Mouse (Mus musculus): Measurements from ENCODE around the gene Veph1. TPM values are rescaled to one million over a fixed set of nuclear protein-coding genes. Genes with fewer than 3 reads are reported as not detected.
"Not testable (repeated sequence)": the region's sequence is repeated elsewhere in the genome, so short reads cannot be mapped to it uniquely, and the experiment has no call there.

Veph1 gene
- polyA plus RNA-seq, 1 experiment from 2014 or later = 10.0 TPM

GRCm38 (mm10) chr3:66294729-66295128 lies 1.9 kb downstream of the Veph1 start:
- H3K27ac ChIP-seq = no peak overlapping the region
- no peaks in the 10 kb centered on the region for H3K9me3 ChIP-seq (replicated peaks)
- no peak overlapping the region for H3K4me3 ChIP-seq
- peak overlapping the region; percentile 27; the same call in 1 of the 2 replicates for H3K4me2 ChIP-seq
- peaks cover 18% of the 10 kb centered on the region for H3K4me1 ChIP-seq
- H3K27me3 ChIP-seq = no peaks in the 10 kb centered on the region
- ATAC-seq = no peak
- 61% methylated on average over 3 of the region's 3 CpGs for WGBS
- H3K36me3 ChIP-seq (ENCODE audit: poor library complexity, severe bottlenecking) = no peaks in the 10 kb centered on the region
- H3K9ac ChIP-seq = no peak overlapping the region

GRCm38 (mm10) chr3:66292356-66292946 lies 4.2 kb downstream of the Veph1 start:
- Histone ChIP-seq H3K27me3 (no peaks in the 10 kb centered on the region), H3K36me3 (ENCODE audit: poor library complexity, severe bottlenecking) (no peaks in the 10 kb centered on the region), H3K9me3 (replicated peaks) (no peaks in the 10 kb centered on the region), H3K27ac (no peak overlapping the region), H3K4me3 (peak overlapping the region; percentile 18), H3K4me1 (peaks cover 18% of the 10 kb centered on the region), H3K4me2 (peak overlapping the region; percentile 50), H3K9ac (0 out of 2 replicates have a peak overlapping the region, but pooled peaks have one; percentile 30)
- peak; percentile 50 for ATAC-seq
- WGBS = 10% methylated on average over 20 of the region's 20 CpGs

GRCm38 (mm10) chr3:66263270-66263669 lies 33.4 kb downstream of the Veph1 start:
- no peak for ATAC-seq
- H3K4me3 ChIP-seq = no peak overlapping the region
- no peaks in the 10 kb centered on the region for H3K27me3 ChIP-seq
- no peaks in the 10 kb centered on the region for H3K9me3 ChIP-seq (replicated peaks)
- no peak overlapping the region for H3K4me2 ChIP-seq
- 76% methylated on average over 4 of the region's 4 CpGs for WGBS
- no peaks in the 10 kb centered on the region for H3K4me1 ChIP-seq
- no peak overlapping the region for H3K9ac ChIP-seq
- H3K36me3 ChIP-seq (ENCODE audit: poor library complexity, severe bottlenecking) = no peaks in the 10 kb centered on the region
- no peak overlapping the region for H3K27ac ChIP-seq

GRCm38 (mm10) chr3:66262319-66262718 lies 34.3 kb downstream of the Veph1 start:
- Histone ChIP-seq H3K36me3 (ENCODE audit: poor library complexity, severe bottlenecking) (no peaks in the 10 kb centered on the region), H3K9me3 (replicated peaks) (no peaks in the 10 kb centered on the region), H3K9ac (no peak overlapping the region), H3K27me3 (no peaks in the 10 kb centered on the region), H3K4me1 (no peaks in the 10 kb centered on the region), H3K4me3 (no peak overlapping the region), H3K27ac (no peak overlapping the region), H3K4me2 (no peak overlapping the region)
- WGBS = 38% methylated on average over 5 of the region's 5 CpGs
- no peak for ATAC-seq

GRCm38 (mm10) chr3:66254504-66255105 lies 42.0 kb downstream of the Veph1 start:
- H3K9me3 ChIP-seq (replicated peaks) = no peaks in the 10 kb centered on the region
- 0 out of 2 replicates have a peak, but pooled peaks have one; percentile 33 for ATAC-seq
- no peak overlapping the region for H3K4me2 ChIP-seq
- 64% methylated on average over 9 of the region's 9 CpGs for WGBS
- H3K4me3 ChIP-seq = no peak overlapping the region
- no peak overlapping the region for H3K27ac ChIP-seq
- no peaks in the 10 kb centered on the region for H3K27me3 ChIP-seq
- no peak overlapping the region for H3K9ac ChIP-seq
- H3K36me3 ChIP-seq (ENCODE audit: poor library complexity, severe bottlenecking) = no peaks in the 10 kb centered on the region
- peaks cover 6% of the 10 kb centered on the region for H3K4me1 ChIP-seq

GRCm38 (mm10) chr3:66251842-66252241 lies 44.8 kb downstream of the Veph1 start:
- Histone ChIP-seq H3K27ac (peak overlapping the region; percentile 48; the same call in 1 of the 2 replicates), H3K9ac (no peak overlapping the region), H3K4me1 (peaks cover 6% of the 10 kb centered on the region), H3K36me3 (ENCODE audit: poor library complexity, severe bottlenecking) (no peaks in the 10 kb centered on the region), H3K9me3 (replicated peaks) (no peaks in the 10 kb centered on the region), H3K4me2 (no peak overlapping the region), H3K4me3 (no peak overlapping the region), H3K27me3 (no peaks in the 10 kb centered on the region)
- 55% methylated on average over 7 of the region's 7 CpGs for WGBS
- ATAC-seq = no peak

- no peaks in the 10 kb centered on the region for H3K27me3 ChIP-seq
- no peak overlapping the region for H3K4me2 ChIP-seq
- H3K4me3 ChIP-seq = no peak overlapping the region
- H3K36me3 ChIP-seq (ENCODE audit: poor library complexity, severe bottlenecking) = no peaks in the 10 kb centered on the region
- ATAC-seq = no peak
- H3K4me1 ChIP-seq = no peaks in the 10 kb centered on the region
- no peak overlapping the region for H3K9ac ChIP-seq
- no peaks in the 10 kb centered on the region for H3K9me3 ChIP-seq (replicated peaks)
- no peak overlapping the region for H3K27ac ChIP-seq
Observed at GRCm38 (mm10) chr3:66240476-66240875, 56.2 kb downstream of the Veph1 start.

GRCm38 (mm10) chr3:66236234-66236871 lies 60.3 kb downstream of the Veph1 start:
- not testable (repeated sequence) for H3K4me2 ChIP-seq; H3K9me3 ChIP-seq (replicated peaks); H3K9ac ChIP-seq; H3K36me3 ChIP-seq (ENCODE audit: poor library complexity, severe bottlenecking); H3K27ac ChIP-seq; H3K4me1 ChIP-seq; H3K4me3 ChIP-seq; H3K27me3 ChIP-seq
- WGBS = 53% methylated on average over 4 of the region's 4 CpGs
- ATAC-seq = peak; percentile 73

GRCm38 (mm10) chr3:66224931-66225537 lies 71.6 kb downstream of the Veph1 start:
- Histone ChIP-seq H3K27me3 (peaks cover 10% of the 10 kb centered on the region; the same call in 1 of the 2 replicates), H3K9me3 (replicated peaks) (no peaks in the 10 kb centered on the region), H3K4me3 (no peak overlapping the region), H3K9ac (no peak overlapping the region), H3K27ac (no peak overlapping the region), H3K4me2 (no peak overlapping the region), H3K36me3 (ENCODE audit: poor library complexity, severe bottlenecking) (no peaks in the 10 kb centered on the region), H3K4me1 (peaks cover 15% of the 10 kb centered on the region; the same call in 1 of the 2 replicates)
- WGBS = 90% methylated on average over 15 of the region's 15 CpGs
- ATAC-seq = no peak

GRCm38 (mm10) chr3:66221243-66221611 lies 75.4 kb downstream of the Veph1 start:
- Histone ChIP-seq H3K9ac (peak overlapping the region; percentile 77), H3K9me3 (replicated peaks) (no peaks in the 10 kb centered on the region), H3K27me3 (peaks cover 10% of the 10 kb centered on the region; the same call in 1 of the 2 replicates), H3K4me2 (peak overlapping the region; percentile 95), H3K36me3 (ENCODE audit: poor library complexity, severe bottlenecking) (no peaks in the 10 kb centered on the region), H3K4me3 (peak overlapping the region; percentile 63), H3K4me1 (peaks cover 18% of the 10 kb centered on the region; the same call in 1 of the 2 replicates), H3K27ac (no peak overlapping the region)
- WGBS = under 1% methylated on average over 11 of the region's 11 CpGs
- peak; percentile 39 for ATAC-seq

- Histone ChIP-seq H3K27ac (peak overlapping the region; percentile 48; the same call in 1 of the 2 replicates), H3K9me3 (replicated peaks) (no peaks in the 10 kb centered on the region), H3K36me3 (ENCODE audit: poor library complexity, severe bottlenecking) (no peaks in the 10 kb centered on the region), H3K9ac (peak overlapping the region; percentile 77), H3K4me3 (peak overlapping the region; percentile 63), H3K4me1 (peaks cover 18% of the 10 kb centered on the region; the same call in 1 of the 2 replicates), H3K4me2 (peak overlapping the region; percentile 95), H3K27me3 (peaks cover 10% of the 10 kb centered on the region; the same call in 1 of the 2 replicates)
- WGBS = under 1% methylated on average over 54 of the region's 54 CpGs
- ATAC-seq = peak; percentile 94
Observed at GRCm38 (mm10) chr3:66220554-66221242, 75.9 kb downstream of the Veph1 start.

All from forebrain, embryonic 13.5 days (tissue).